Mouse (Mus musculus) gastrocnemius, postnatal 14 days (tissue): ENCODE data around the gene Dnajc6. TPM values are rescaled to one million over a fixed set of nuclear protein-coding genes. Genes with fewer than 3 reads are reported as not detected.

Source experiments
- DNase-seq: peaks from one replicate; pipeline ENCODE4 v3.0.0; 2021; ENCODE audit warnings: mixed read lengths
- intact Hi-C: fragments of 180-260 bp; cut with DNase I; formaldehyde crosslinking; loops from one replicate; pipeline ENCODE4 v1.15.1; 2025; ENCODE audit warnings: low total_unique reads
- total RNA-seq, 2 experiments: library from RNA; stranded (reverse); gene quantifications; 2 replicates each; pipeline ENCODE4 v1.2.3; 2021

The Dnajc6 gene
- total RNA-seq, 2 experiments from 2014 or later: 0.62 to 0.64 TPM

DNA sequence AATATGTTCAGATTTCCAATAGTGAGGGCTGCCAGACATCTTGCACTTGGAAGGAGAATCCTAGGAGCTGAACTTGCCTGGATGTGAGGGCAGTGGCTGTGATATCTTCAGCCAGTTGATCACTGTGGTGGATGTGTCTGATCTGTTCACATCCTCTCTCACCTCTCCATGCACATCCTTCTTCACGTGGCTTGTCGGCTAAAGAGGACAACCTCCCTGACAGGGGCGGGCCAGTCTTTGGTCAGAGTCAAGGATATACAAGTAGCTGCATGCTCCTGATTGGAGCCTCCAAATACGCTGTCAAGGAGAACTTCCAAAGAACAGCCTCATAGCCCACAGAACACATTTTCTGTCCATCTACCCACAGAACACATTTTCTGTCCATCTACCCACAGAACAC lies 58.6 kb downstream of the Dnajc6 start:
- DNase-seq: no peak

DNA sequence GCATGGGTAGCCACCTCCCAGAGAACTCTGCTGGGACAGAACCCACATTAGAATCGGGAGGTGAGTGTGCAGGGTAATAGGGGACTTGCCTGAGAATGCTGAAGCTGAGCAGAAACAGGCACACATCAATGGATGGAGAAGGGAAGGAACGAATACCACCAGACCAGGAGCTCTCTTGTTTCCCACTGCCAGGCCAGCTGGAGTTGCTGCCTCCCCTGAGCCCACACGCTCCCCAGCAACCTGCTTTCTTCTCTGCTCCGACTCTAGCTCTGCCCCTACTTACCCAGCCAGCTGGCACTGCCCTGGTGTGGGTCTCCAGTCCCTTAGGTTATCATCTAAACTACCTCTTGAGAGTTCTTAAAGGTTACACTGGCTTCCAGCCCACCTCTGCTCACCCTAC lies 63.7 kb downstream of the Dnajc6 start:
- no peak for DNase-seq
- intact Hi-C loops: no loop called here

More for the DNA sequence above, 58.6 kb downstream of the Dnajc6 start:
- intact Hi-C loops: no loop called here

DNA sequence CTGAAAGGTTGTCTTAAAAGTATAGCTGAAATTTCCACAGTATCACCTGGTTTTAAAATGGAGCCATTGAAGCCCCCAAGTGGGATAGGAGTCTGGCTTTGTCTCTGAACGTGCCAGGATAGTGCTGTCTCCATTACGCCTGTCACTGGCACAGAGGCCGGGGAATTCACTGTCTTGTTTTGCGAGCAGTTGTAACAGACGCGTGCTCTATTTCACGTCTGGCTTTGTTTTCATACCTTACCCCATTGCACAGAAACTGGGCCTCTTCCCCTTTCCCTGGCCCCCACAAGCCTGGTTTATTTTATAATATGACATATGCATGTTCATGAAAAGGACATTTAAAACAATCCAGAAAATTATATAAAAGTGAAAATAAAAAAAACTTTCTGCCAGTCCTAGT lies 66.4 kb downstream of the Dnajc6 start:
- intact Hi-C loops: no loop called here
- DNase-seq: no peak

DNA sequence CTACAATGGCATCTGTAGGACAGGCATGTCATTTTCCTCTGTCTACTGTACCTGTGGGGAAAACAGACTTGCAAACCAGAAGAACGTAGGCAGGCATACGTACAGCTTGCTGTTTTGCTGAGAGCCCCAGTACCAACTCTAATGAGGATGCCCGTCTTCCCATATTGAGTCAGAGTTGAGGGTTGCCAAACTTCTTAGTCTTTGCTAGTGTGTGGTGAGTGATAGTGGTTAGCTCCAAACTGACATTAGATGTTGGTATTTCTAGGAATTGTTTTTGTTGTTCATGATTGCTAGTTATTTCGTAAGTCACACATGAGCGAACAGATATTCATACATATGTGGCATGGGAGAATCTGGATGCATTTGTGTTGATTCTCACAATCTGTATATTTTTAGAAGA lies 67.2 kb downstream of the Dnajc6 start:
- no peak for DNase-seq
- intact Hi-C loops: no loop called here

DNA sequence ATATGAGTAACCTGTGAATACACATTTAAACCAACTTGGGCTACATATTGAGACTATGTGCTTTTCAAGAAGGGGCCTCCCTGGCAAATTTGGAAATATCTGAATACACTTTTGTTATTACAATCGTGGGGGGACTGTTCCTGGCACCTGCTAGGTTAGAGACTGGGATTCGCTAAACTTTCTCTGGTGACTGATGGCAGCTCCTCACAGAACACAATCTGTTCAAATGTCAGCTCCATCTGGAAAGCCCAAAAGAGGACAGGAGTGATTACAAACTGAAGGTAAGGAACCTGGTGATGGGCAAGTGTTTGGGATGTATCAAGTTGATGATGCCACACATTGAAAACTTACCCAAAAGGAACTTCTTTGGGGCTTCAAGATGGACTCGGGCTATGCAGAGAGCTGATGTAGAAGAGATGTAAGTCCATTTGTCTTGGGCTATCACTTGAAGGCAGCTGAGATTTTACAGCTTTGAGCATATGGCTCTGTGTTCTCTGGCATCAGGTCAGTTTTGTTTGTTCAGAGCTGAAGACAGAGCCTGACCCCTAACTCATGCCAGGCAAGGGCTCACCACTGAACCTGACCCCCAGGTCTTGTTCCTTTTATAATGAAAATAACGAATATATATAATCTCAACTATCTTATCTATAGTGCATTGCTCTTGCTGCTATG lies 68.4 kb downstream of the Dnajc6 start:
- intact Hi-C loops: no loop called here
- no peak for DNase-seq

DNA sequence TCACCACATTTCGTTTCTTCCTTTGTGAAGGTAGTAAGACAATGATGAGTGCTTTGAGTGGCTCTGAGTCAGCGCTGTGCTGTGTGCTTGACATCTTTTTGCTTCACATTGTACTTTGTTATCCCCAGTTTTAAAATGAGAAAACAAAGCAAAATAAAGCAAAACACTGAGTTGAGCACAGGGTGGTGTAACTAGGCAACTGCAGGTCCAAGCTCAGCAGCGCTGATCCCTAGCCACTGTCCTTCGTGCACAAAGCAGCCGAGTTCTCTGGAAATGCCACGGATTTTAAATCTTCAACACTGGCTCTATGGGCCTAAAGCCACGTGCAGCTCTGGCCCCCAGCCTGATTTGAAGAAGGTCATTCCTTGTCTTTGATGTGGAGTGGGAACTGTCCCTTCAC lies 72.6 kb downstream of the Dnajc6 start:
- intact Hi-C loops: no loop called here
- DNase-seq: no peak

DNA sequence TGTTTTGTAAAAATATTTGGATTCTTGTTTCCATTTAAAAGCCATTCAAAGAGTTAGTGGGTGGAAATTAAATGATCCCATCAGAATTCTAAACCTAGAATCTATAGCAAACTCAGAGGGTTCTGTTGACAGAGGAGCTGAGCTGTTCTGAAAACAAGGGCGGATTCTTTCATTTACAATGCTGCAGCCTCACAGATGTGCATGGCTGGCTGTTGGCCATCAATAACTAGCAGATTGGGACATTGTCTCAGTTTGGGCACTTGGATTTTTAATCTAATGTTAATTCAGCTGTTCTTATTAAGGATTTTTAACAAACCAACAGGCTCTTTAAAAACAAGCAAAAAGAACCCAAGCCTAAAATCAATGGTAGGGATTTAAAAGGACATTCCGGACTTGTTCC lies 75.7 kb downstream of the Dnajc6 start:
- no peak for DNase-seq
- intact Hi-C loops: no loop called here

DNA sequence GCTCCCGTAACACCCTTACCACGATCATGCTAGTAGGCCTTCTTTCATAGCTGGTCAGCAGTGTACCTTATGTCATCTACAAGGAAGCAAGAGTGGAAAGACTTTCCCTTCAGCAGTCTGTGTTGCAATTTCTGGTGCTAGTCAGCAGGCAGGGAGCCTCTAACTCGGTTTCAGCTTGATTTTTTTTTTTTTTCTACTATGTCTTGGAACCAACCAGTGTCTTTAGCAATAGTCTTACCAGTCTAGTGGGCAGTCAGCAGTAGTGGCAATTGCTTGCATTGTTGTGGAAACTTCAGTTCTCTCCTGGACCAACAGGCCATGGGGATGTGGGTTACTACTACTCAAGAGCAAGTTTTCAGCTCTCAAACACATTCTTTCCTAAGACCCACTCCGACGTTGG lies 78.9 kb downstream of the Dnajc6 start:
- DNase-seq: no peak
- intact Hi-C loops: no loop called here

DNA sequence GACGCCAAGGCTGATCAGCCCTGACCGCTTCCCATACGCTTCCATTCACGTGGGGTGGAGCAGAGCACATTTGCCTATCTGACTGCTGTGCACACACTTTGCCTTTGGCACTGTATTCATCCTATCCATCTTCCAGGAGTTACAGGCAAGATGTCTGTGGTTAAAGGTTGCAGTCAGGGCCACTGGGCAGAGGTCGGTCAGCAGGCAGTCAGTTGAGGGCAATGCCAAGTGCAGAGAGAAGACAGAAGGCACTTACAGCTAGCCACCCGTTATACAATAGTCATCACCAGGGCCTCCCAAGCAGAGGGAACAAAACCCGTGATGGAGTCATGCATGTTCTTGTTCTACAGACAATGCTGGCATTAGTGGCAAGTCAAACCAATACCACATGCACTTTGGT lies 82.3 kb downstream of the Dnajc6 start:
- intact Hi-C loops: no loop called here
- DNase-seq: no peak

DNA sequence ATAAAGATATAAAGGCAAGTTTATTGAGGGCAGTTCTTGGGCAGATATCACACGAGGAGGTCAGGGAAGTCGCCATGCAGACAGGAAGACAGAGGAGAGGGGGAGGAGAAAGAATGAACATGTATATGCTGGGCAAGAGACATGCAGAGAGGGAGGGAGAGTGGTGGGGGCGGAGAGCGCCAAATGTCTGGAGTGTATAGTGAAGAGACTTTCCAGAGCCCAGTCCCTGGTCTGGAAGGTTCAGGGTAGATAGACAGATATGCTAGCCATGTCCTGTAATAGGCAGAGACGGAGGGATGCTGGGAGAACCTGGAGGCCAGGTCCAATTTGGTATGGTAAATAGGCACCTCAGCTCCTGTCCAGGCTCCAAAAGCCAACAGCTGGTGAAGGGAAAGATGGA lies 83.1 kb downstream of the Dnajc6 start:
- DNase-seq: no peak
- intact Hi-C loops: no loop called here

DNA sequence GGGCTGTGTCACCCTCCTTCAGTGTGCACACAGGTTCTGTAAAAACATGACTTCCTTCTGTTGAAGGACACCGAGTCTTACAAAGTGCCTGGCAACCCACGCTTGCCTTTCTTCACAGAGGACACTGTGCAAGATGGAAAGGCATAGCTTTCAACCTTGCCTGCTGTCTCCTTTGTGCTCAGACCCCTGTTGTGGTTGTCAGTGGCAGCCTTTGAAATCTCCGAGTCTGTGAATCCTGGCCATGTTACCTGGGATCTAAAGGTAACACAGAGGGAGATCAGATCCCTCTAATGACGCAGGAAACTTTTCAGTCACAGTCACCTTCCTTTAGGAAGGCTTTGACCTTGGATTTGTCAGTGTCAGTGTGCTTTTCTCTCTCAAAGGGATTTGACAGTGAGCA lies 84.7 kb downstream of the Dnajc6 start:
- intact Hi-C loops: no loop called here
- no peak for DNase-seq

DNA sequence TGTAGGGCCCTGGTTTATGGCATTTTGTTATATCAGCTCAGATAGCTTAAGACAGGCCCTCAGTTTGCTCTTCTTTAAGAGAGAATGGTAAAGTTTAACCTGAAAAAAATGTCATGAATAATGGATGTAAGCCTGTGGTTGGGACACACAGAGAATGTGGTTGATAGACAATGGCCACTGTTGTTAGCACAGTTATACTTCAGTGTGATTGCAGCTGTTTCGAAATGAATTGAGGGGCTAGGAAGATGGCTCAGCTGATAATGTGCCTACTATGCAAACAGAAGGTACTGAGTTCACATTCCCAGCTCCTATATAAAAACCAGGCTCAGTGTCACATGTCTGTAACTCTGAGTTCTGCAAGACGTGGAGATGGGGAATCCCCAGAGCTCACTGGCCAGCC lies 86.4 kb downstream of the Dnajc6 start:
- intact Hi-C loops: no loop called here
- no peak for DNase-seq

DNA sequence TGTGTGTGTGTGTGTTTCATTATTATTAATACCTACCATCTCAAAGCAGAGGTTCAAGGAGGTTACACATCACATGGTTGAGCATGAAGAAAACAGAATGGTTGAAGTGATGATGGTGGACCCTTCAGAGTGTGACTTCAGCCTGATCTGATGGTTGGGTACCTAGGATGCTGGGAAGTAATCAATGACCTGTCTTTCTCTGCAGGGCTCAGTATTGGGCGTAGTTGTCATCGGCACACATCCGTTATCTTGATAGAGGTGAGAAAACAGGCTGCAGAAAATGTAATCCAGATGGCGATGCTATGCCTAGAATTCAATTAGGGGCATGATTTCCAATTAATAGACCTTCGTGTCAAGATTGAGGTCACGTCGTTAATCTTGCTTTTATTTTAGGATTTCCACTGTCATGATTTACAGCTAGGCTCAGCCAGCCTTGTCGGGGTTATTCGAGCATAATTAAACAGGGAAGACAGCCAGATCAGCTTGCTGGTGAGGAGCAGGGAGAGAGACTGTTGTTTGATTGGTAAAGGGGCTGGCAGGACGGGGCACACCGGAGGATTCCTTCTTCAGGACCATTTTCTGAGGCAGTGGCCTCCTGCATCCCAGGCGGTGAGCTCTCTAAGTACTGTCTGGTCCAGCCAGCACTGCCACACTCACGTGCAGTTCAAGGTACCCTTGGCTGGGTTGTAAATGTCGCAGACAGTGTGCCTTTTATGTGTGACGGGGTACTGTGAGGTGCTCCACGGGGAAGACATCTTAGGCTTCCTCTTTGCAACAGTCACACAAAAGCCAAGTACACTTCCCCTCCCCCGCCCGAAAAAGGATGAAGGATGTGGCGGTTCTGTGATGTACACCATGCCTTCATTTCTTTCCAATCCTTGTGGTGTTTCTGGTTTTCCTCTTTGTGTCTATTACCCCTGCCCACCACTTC lies 88.3 kb downstream of the Dnajc6 start:
- no peak for DNase-seq
- intact Hi-C loops: no loop called here

DNA sequence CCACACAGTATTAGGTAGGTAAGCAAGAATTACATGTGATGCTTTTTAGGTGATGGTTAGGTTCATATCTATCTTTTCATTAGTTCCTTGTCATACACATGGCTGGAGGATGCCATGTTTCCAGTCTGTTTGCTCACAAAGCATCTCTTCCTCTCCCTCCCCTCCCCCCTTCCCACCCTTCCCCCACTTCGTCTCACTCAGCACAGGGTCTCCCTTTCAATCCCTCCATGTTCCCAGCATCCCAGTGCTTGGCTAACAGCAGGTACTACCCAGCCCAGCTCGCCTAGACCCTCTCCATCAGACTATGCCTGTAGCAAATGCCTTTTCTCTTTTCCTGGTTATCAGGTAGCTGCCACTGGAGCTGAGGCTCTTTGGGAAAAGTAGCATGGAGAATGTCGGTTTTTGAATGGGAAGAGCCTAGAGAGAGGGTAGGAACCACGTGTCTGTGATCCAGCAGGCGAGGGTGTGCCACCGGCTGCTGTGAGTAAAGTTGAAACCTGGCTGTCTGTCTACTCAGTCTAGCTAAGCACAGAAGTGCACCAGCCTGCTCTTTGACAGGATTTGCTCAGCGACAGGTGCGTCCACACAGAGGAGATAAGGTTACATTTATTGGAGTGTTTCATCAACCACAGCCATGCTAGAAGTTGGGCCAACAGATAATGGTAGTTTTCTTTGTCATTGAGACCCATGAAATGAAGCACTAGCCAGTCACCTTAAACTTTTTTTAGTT lies 89.2 kb downstream of the Dnajc6 start:
- DNase-seq: no peak
- intact Hi-C loops: no loop called here

DNA sequence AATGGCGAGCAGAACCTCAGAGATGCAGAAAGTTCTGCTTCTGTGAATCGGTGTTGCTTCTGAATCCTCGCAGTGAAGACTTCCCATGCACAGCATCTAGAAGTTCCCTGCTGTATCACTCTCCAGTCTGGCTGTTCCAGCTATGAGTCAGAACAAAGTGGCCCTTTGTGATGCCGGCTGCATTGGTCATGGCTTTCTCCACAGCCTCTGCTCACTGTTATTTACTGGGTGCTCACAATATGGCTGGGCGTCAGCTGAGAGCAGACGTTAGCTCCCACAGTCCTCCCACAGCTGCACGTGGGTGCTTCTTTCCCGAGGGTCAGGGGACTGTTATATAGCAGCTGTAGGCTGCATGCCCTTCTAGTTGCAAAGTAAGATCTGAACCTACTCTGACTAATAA lies 92.5 kb downstream of the Dnajc6 start:
- DNase-seq: no peak
- intact Hi-C loops: no loop called here

DNA sequence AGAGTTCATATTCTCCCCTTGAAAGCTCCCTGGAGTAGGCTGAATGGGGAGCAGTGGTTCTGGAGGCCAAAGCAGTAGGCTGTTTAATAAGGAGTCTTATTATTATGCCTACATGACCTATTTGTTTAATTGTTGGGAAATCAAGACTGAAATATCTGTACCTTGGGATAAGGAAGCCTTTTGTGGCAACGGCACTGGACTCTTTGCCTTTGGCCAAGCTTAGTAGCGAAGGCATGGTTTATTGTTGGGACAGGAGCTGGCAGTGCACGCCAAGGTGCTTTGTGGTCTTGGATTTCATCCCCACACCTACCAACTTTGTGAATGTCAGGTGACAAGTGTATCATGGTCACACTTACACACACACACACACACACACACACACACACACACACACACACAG lies 93.3 kb downstream of the Dnajc6 start:
- no peak for DNase-seq
- intact Hi-C loops: no loop called here

DNA sequence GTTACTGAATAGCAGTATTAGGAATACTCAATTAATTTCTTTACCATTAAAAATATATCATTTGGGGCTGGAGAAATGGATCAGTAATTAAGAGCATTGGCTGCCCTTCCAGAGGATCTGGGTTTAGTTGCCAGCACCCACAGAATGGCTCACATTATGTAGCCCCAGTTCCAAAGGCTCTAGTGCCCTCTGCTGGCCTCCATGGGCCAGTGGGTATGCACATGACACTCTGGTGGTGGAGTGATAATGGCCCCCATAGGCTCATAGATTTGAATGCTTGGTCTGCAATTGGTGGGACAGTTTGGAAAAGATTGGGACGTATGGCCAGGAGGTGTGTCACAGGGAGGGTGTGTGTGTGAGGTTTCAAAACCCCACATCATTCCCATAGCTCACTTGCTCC lies 95.0 kb downstream of the Dnajc6 start:
- DNase-seq: no peak
- intact Hi-C loops: no loop called here

DNA sequence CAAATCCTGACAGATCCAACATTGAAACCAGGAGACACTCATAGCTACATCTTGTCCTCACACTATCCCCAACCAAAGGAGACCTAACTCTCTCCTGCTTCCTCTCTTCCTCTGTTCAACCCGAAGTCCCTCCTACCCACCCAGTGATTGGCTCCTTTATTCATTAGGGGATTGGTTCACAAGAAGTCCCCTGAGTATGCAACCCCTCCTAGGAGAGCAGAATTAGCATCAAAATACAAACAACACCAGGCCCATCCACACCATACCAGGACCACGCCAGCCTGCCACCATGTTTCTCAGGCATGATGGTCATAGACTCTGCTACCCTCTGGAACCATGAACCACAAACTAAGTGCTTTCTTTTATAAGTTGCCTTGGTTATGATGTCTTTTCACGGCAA lies 96.0 kb downstream of the Dnajc6 start:
- intact Hi-C loops: no loop called here
- no peak for DNase-seq

DNA sequence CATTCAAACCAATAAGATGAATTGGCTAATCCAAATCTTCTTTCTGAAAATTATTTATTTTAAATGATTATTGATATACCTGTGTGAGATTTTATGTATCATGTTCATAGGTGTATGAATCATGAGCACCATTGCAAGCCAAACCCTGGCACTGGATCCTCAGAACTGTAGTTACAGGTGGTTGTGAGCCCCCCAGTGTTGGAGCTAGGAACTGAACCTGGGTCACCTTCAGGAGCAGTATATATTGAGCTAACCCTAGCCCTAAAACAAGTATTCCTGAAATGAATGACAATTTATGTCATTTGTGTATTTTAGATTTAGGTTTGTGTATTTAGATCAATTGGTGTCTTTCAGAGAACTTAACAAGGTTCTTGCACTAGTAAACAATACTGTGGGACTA lies 105.3 kb downstream of the Dnajc6 start:
- DNase-seq: no peak
- intact Hi-C loops: loop anchor here (10.0 kb wide), 1 partner anchor 127 kb away; no protein-coding TSS in a partner anchor

DNA sequence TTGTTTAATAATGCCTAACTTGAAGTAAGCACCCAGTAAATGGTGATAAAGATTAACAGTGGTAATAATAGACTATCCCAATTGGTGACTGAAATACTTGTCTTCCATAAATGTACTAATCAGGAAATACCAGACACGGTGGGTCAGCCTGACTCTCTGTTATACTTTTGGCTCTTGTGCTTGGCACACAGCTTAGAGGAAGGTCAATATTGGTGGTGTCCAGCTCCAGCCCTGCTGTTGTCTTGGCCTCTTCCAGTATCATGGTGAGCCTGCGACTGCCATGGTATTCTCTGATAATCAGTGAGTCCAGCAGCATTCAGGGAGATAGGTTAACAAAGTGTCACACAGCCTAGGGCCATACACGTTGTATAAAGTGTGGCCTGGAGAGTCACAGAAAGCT lies 107.2 kb downstream of the Dnajc6 start:
- DNase-seq: no peak
- intact Hi-C loops: loop anchor here (10.0 kb wide), 1 partner anchor 129 kb away; no protein-coding TSS in a partner anchor
